Mouse (Mus musculus): ENCODE data around the gene Slc6a17. TPM values are rescaled to one million over a fixed set of nuclear protein-coding genes. Genes with fewer than 3 reads are reported as not detected.

Slc6a17 gene
- polyA plus RNA-seq, 1 experiment from 2014 or later, result 3.7 TPM

Other genes with a start within 250 kb of the Slc6a17 start
- gene Lamtor5, start 239.2 kb downstream of the Slc6a17 start, polyA plus RNA-seq (2016; fragmentation: Nextera tagmentation; extraction: Ambion mirVana), result 177 and 184 TPM in 2 replicates
- 1.9 and 2.2 TPM in 2 replicates for gene Slc16a4, start 226.8 kb downstream of the Slc6a17 start, polyA plus RNA-seq (2016; fragmentation: Nextera tagmentation; extraction: Ambion mirVana)
- gene Rbm15, start 184.3 kb downstream of the Slc6a17 start, polyA plus RNA-seq (2016; fragmentation: Nextera tagmentation; extraction: Ambion mirVana), result 18.2 and 19.9 TPM in 2 replicates
- not detected in 2 replicates for gene Kcnc4, start 58.5 kb downstream of the Slc6a17 start, polyA plus RNA-seq (2016; fragmentation: Nextera tagmentation; extraction: Ambion mirVana)
- gene Ubl4b, start 37.1 kb upstream of the Slc6a17 start, polyA plus RNA-seq (2016; fragmentation: Nextera tagmentation; extraction: Ambion mirVana), result 0.46 and 0.54 TPM in 2 replicates
- 41.0 and 41.6 TPM in 2 replicates for gene Alx3, start 77.0 kb upstream of the Slc6a17 start, polyA plus RNA-seq (2016; fragmentation: Nextera tagmentation; extraction: Ambion mirVana)
- gene Gm10961, start 113.3 kb upstream of the Slc6a17 start, polyA plus RNA-seq (2016; fragmentation: Nextera tagmentation; extraction: Ambion mirVana), result not detected in 2 replicates
- 69.0 and 70.5 TPM in 2 replicates for gene Strip1, start 113.7 kb upstream of the Slc6a17 start, polyA plus RNA-seq (2016; fragmentation: Nextera tagmentation; extraction: Ambion mirVana)
- gene Ahcyl1, start 178.5 kb upstream of the Slc6a17 start, polyA plus RNA-seq (2016; fragmentation: Nextera tagmentation; extraction: Ambion mirVana), result 92.3 and 92.4 TPM in 2 replicates
- gene Csf1, start 242.5 kb upstream of the Slc6a17 start, polyA plus RNA-seq (2016; fragmentation: Nextera tagmentation; extraction: Ambion mirVana), result 4.6 and 4.8 TPM in 2 replicates